Mouse (Mus musculus) liver, adult 2 months (tissue): ENCODE results near the gene Nfasc.

Experiments
- CTCF ChIP-seq: fragments of 200-500 bp; IDR thresholded peaks from 2 replicates; pipeline ENCODE4 v1.5.1; 2011; ENCODE audit warnings: low read depth, low read length, control low read depth
- POLR2A ChIP-seq: fragments of 200-500 bp; IDR thresholded peaks from 2 replicates; pipeline ENCODE4 v1.6.1; 2011; ENCODE audit warnings: low read length, control low read depth; ENCODE audit not compliant: insufficient read depth; ENCODE audit errors: extremely low read depth

- TF ChIP-seq POLR2A (no peak), CTCF (no peak)
Observed at GRCm38 (mm10) chr1:132759390-132759789, 17.8 kb upstream of the Nfasc start.
